9 mouse cellular contexts compared by ENCODE assay signal in the genomic region with DNA sequence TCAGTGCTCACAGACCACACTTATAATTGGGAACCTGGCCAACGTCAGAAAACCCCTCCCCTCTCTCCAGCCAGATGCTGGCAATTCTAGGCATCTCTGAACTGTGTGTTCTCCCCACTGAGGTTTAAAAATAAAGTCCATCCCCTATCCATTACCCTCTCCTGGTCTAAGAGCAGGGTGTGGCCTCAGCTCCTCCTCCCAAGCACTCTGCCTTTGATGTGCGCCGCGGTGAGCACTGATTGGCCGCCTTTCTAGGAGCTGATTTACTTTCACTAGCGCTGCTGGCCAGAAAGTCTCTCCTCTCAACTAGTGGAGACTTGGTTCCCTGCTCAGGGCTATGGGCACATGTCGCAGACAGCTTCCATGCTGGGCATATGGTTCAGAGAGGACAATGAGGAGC. TPM values are rescaled to one million over a fixed set of nuclear protein-coding genes. Genes with fewer than 3 reads are reported as not detected.
DNase-seq lines count a peak whose midpoint lies in the region; ATAC-seq and TF ChIP-seq lines count a peak whose summit lies in the region.
"Had no signal": no experiment of that assay in that cellular context is flagged by ENCODE, and none has a peak within 500 bp of the region (broad histone marks: within the 10 kb centered on the region; RNA-seq: fewer than 3 reads in every experiment).

No protein-coding gene starts in this region.

- H3K9me3 ChIP-seq in embryonic facial prominence, embryonic 15.5 days (replicated peaks) = no peaks in the 10 kb centered on the region
- no peaks in the 10 kb centered on the region for H3K9me3 ChIP-seq in liver, postnatal 0 days (ENCODE audit: low read length)
- no peaks in the 10 kb centered on the region for H3K9me3 ChIP-seq in stomach, embryonic 16.5 days (replicated peaks; ENCODE audit: control insufficient read depth, low read length)
- H3K9me3 ChIP-seq: neural tube, embryonic 13.5 days had no signal

- no peak overlapping the region; the same call in 1 of the 2 replicates for H3K4me2 ChIP-seq in embryonic facial prominence, embryonic 15.5 days (replicated peaks)
- H3K4me2 ChIP-seq in liver, postnatal 0 days (ENCODE audit: low read depth, low read length) = 0 out of 2 replicates have a peak overlapping the region, but pooled peaks have one; percentile 15
- no peak overlapping the region for H3K4me2 ChIP-seq in stomach, embryonic 16.5 days (ENCODE audit: low read depth, low read length)
- H3K4me2 ChIP-seq: neural tube, embryonic 13.5 days had no signal

- ATAC-seq in embryonic facial prominence, embryonic 15.5 days (ENCODE audit: insufficient number of reproducible peaks, low FRiP score, low TSS enrichment, low read depth) = peak; percentile 71
- peak; percentile 45 for ATAC-seq in inflammation-experienced regulatory T-cells, adult 6 months
- peak; percentile 55 for ATAC-seq in liver, postnatal 0 days
- peak; percentile 50; the same call in 1 of the 2 replicates for ATAC-seq in stomach, embryonic 16.5 days (ENCODE audit: insufficient read depth, low FRiP score)

- H3K36me3 ChIP-seq in embryonic facial prominence, embryonic 15.5 days = no peaks in the 10 kb centered on the region
- no peaks in the 10 kb centered on the region for H3K36me3 ChIP-seq in liver, postnatal 0 days (replicated peaks; ENCODE audit: insufficient read depth, low read length)
- H3K36me3 ChIP-seq in stomach, embryonic 16.5 days (ENCODE audit: control insufficient read depth, insufficient read depth, low read length) = no peaks in the 10 kb centered on the region
- H3K36me3 ChIP-seq: neural tube, embryonic 13.5 days had no signal

- 0 out of 2 replicates have a peak overlapping the region, but pooled peaks have one; percentile 4 for H3K27ac ChIP-seq in embryonic facial prominence, embryonic 15.5 days (replicated peaks)
- H3K27ac ChIP-seq in liver, postnatal 0 days (ENCODE audit: low read depth) = peak overlapping the region; percentile 22; the same call in 1 of the 2 replicates
- no peak overlapping the region for H3K27ac ChIP-seq in stomach, embryonic 16.5 days (ENCODE audit: low read length)
- H3K27ac ChIP-seq: neural tube, embryonic 13.5 days had no signal

- 13% methylated on average over 7 of the region's 7 CpGs for WGBS in embryonic facial prominence, embryonic 15.5 days
- WGBS in liver, postnatal 0 days (ENCODE audit: insufficient replicate concordance) = 42% methylated on average over 7 of the region's 7 CpGs
- 11% methylated on average over 7 of the region's 7 CpGs for WGBS in stomach, embryonic 16.5 days

- peaks cover 70% of the 10 kb centered on the region for H3K4me1 ChIP-seq in embryonic facial prominence, embryonic 15.5 days
- peaks cover 84% of the 10 kb centered on the region for H3K4me1 ChIP-seq in liver, postnatal 0 days (ENCODE audit: insufficient read depth)
- H3K4me1 ChIP-seq in stomach, embryonic 16.5 days (ENCODE audit: control insufficient read depth, insufficient read depth, low read length) = peaks cover 54% of the 10 kb centered on the region

- H3K4me3 ChIP-seq in embryonic facial prominence, embryonic 15.5 days (replicated peaks) = no peak overlapping the region
- no peak overlapping the region for H3K4me3 ChIP-seq in liver, postnatal 0 days (ENCODE audit: low read depth, low read length)
- H3K4me3 ChIP-seq in stomach, embryonic 16.5 days (replicated peaks; ENCODE audit: low read length) = no peak overlapping the region
- H3K4me3 ChIP-seq: neural tube, embryonic 13.5 days had no signal

- no peaks in the 10 kb centered on the region for H3K27me3 ChIP-seq in embryonic facial prominence, embryonic 15.5 days
- no peaks in the 10 kb centered on the region for H3K27me3 ChIP-seq in liver, postnatal 0 days (ENCODE audit: insufficient read depth, low read length)
- H3K27me3 ChIP-seq in stomach, embryonic 16.5 days (ENCODE audit: control insufficient read depth, insufficient read depth, low read length) = no peaks in the 10 kb centered on the region
- H3K27me3 ChIP-seq: neural tube, embryonic 13.5 days had no signal

- peak; percentile 39 for DNase-seq in urinary bladder, postnatal 14 days (ENCODE audit: low spot score)
- DNase-seq in urinary bladder, postnatal 10 days (ENCODE audit: low spot score) = no peak
- DNase-seq in liver, postnatal 0 days = no peak
- DNase-seq in cerebellum, adult 9-11 months = no peak
- DNase-seq in urinary bladder, postnatal 25 days (ENCODE audit: low spot score) = no peak

- TF ChIP-seq EP300 in liver, postnatal 0 days (IDR thresholded peaks at IDR 0.05; ENCODE audit: low read depth) = no peak

- H3K9ac ChIP-seq in embryonic facial prominence, embryonic 15.5 days = no peak overlapping the region
- no peak overlapping the region for H3K9ac ChIP-seq in liver, postnatal 0 days (replicated peaks)
- H3K9ac ChIP-seq in stomach, embryonic 16.5 days (ENCODE audit: low read length) = no peak overlapping the region
- H3K9ac ChIP-seq: neural tube, embryonic 13.5 days had no signal

- no peak for TF ChIP-seq CTCF in liver, postnatal 0 days (IDR thresholded peaks at IDR 0.05; ENCODE audit: low read depth)

RNA-seq across cellular contexts. Expression of a gene that starts 47.1 kb away (rescaled TPM):
- 17.0 and 18.6 TPM in 2 replicates for polyA plus RNA-seq in embryonic facial prominence, embryonic 15.5 days (2015; fragmentation: Nextera tagmentation; extraction: Ambion mirVana)
- 10 to 100 TPM; 26.4 to 37.9 (median 29.7) TPM for polyA plus RNA-seq in inflammation-experienced regulatory T-cells, adult 6 months (2017; shearing (Covaris generic))
- polyA plus RNA-seq in liver, postnatal 0 days (2015; fragmentation: Nextera tagmentation; extraction: Ambion mirVana) = 4.8 and 5.1 TPM in 2 replicates
- 10.7 and 11.2 TPM in 2 replicates for polyA plus RNA-seq in stomach, embryonic 16.5 days (2015; fragmentation: Nextera tagmentation; extraction: Ambion mirVana)
